Comparison of ENCODE assay signal across 9 mouse cellular contexts in genomic region chr3:95295321-95296102, GRCm38 (mm10). TPM values are rescaled to one million over a fixed set of nuclear protein-coding genes. Genes with fewer than 3 reads are reported as not detected.
DNase-seq lines count a peak whose midpoint lies in the region; ATAC-seq and TF ChIP-seq lines count a peak whose summit lies in the region.
"Had no signal": no experiment of that assay in that cellular context is flagged by ENCODE, and none has a peak within 500 bp of the region (broad histone marks: within the 10 kb centered on the region; RNA-seq: fewer than 3 reads in every experiment).

No protein-coding gene starts in this region.

- peak overlapping the region; percentile 28; the same call in 1 of the 2 replicates for H3K27ac ChIP-seq in heart, embryonic 15.5 days
- H3K27ac ChIP-seq in kidney, postnatal 0 days: peak overlapping the region; percentile 79

- H3K9me3 ChIP-seq in heart, embryonic 15.5 days (replicated peaks): no peaks in the 10 kb centered on the region
- H3K9me3 ChIP-seq in kidney, postnatal 0 days (replicated peaks; ENCODE audit: low read length): no peaks in the 10 kb centered on the region

- H3K27me3 ChIP-seq in heart, embryonic 15.5 days: no peaks in the 10 kb centered on the region
- H3K27me3 ChIP-seq in kidney, postnatal 0 days (ENCODE audit: insufficient read depth, low read length): no peaks in the 10 kb centered on the region

- H3K36me3 ChIP-seq in heart, embryonic 15.5 days: peaks cover 30% of the 10 kb centered on the region; the same call in 1 of the 2 replicates
- peaks cover 26% of the 10 kb centered on the region for H3K36me3 ChIP-seq in kidney, postnatal 0 days (ENCODE audit: insufficient read depth, low read length)

- no peak for ATAC-seq in heart, embryonic 15.5 days (replicated peaks; ENCODE audit: insufficient number of reproducible peaks, insufficient read depth, low FRiP score, low read depth)
- ATAC-seq in kidney, postnatal 0 days (replicated peaks; ENCODE audit: low FRiP score, low read depth): peak; percentile 41
- no peak for ATAC-seq in activated CD4-positive, CD25-positive, alpha-beta regulatory T cell, adult 4 months

- no peak for DNase-seq in heart, postnatal 4 days
- DNase-seq in ovary, adult 18-20 months (ENCODE audit: low spot score): peak; percentile 32
- DNase-seq in ovary, postnatal 10 days (ENCODE audit: low spot score): no peak
- no peak for DNase-seq in kidney, postnatal 0 days (ENCODE audit: low spot score)
- peak; percentile 35 for DNase-seq in testis, postnatal 14 days (ENCODE audit: low spot score)
- DNase-seq in B cell, adult 2 months: no peak
- DNase-seq: left cerebral cortex, postnatal 4 days had no signal

- no peak overlapping the region for H3K9ac ChIP-seq in heart, embryonic 15.5 days
- no peak overlapping the region for H3K9ac ChIP-seq in kidney, postnatal 0 days (ENCODE audit: low read depth, low read length)

- no peak overlapping the region for H3K4me2 ChIP-seq in heart, embryonic 15.5 days
- no peak overlapping the region for H3K4me2 ChIP-seq in kidney, postnatal 0 days (ENCODE audit: low read length)

- 73% methylated on average over 11 of the region's 11 CpGs for WGBS in heart, embryonic 15.5 days
- 63% methylated on average over 11 of the region's 11 CpGs for WGBS in kidney, postnatal 0 days

- TF ChIP-seq CTCF in kidney, postnatal 0 days (IDR thresholded peaks at IDR 0.05; ENCODE audit: low read depth): no peak; the same call in 1 of the 2 replicates

- no peak overlapping the region for H3K4me3 ChIP-seq in heart, embryonic 15.5 days
- H3K4me3 ChIP-seq in kidney, postnatal 0 days (replicated peaks; ENCODE audit: low read depth, low read length): no peak overlapping the region

- peaks cover 7% of the 10 kb centered on the region; the same call in 1 of the 2 replicates for H3K4me1 ChIP-seq in heart, embryonic 15.5 days (replicated peaks)
- 0 out of 2 replicates have a peak, but pooled peaks cover 9% of the 10 kb centered on the region for H3K4me1 ChIP-seq in kidney, postnatal 0 days (replicated peaks; ENCODE audit: insufficient read depth, low read length)

RNA-seq across cellular contexts. Expression of gene Anxa9, which starts 11.5 kb away (rescaled TPM):
- 0.64 and 1.2 TPM in 2 replicates for polyA plus RNA-seq in heart, embryonic 15.5 days (2015; fragmentation: Nextera tagmentation; extraction: Ambion mirVana)
- total RNA-seq in heart, postnatal 4 days (2021): under 1 TPM; 0.14 to 0.24 TPM
- polyA plus RNA-seq in kidney, postnatal 0 days (2015; fragmentation: Nextera tagmentation; extraction: Ambion mirVana): 9.9 and 10.1 TPM in 2 replicates
- polyA plus RNA-seq in activated CD4-positive, CD25-positive, alpha-beta regulatory T cell, adult 4 months (2017; shearing (Covaris generic)): under 1 TPM in 1 of 2 experiments, not detected in 1; 0.83 TPM

RNA-seq across cellular contexts. Expression of gene Prune1, which starts 13.6 kb away (rescaled TPM):
- 23.8 and 26.5 TPM in 2 replicates for polyA plus RNA-seq in heart, embryonic 15.5 days (2015; fragmentation: Nextera tagmentation; extraction: Ambion mirVana)
- 10 to 100 TPM; 33.2 to 36.3 TPM for total RNA-seq in heart, postnatal 4 days (2021)
- polyA plus RNA-seq in kidney, postnatal 0 days (2015; fragmentation: Nextera tagmentation; extraction: Ambion mirVana): 20.1 and 20.3 TPM in 2 replicates
- polyA plus RNA-seq in activated CD4-positive, CD25-positive, alpha-beta regulatory T cell, adult 4 months (2017; shearing (Covaris generic)): 1 to 10 TPM; 6.3 to 9.7 TPM

RNA-seq across cellular contexts. Expression of gene Mindy1, which starts 14.4 kb away (rescaled TPM):
- polyA plus RNA-seq in heart, embryonic 15.5 days (2015; fragmentation: Nextera tagmentation; extraction: Ambion mirVana): 24.7 and 27.6 TPM in 2 replicates
- 10 to 100 TPM; 23.1 to 28.0 TPM for total RNA-seq in heart, postnatal 4 days (2021)
- 72.6 and 73.2 TPM in 2 replicates for polyA plus RNA-seq in kidney, postnatal 0 days (2015; fragmentation: Nextera tagmentation; extraction: Ambion mirVana)
- polyA plus RNA-seq in activated CD4-positive, CD25-positive, alpha-beta regulatory T cell, adult 4 months (2017; shearing (Covaris generic)): 10 to 100 TPM; 19.3 to 21.6 TPM

RNA-seq across cellular contexts. Expression of gene Cers2, which starts 19.1 kb away (rescaled TPM):
- polyA plus RNA-seq in heart, embryonic 15.5 days (2015; fragmentation: Nextera tagmentation; extraction: Ambion mirVana): 120 and 139 TPM in 2 replicates
- 10 to 100 TPM; 67.2 to 69.6 TPM for total RNA-seq in heart, postnatal 4 days (2021)
- 172 and 186 TPM in 2 replicates for polyA plus RNA-seq in kidney, postnatal 0 days (2015; fragmentation: Nextera tagmentation; extraction: Ambion mirVana)
- polyA plus RNA-seq in activated CD4-positive, CD25-positive, alpha-beta regulatory T cell, adult 4 months (2017; shearing (Covaris generic)): 100 to 1,000 TPM; 139 to 172 TPM

RNA-seq across cellular contexts. Expression of gene Bnipl, which starts 44.5 kb away (rescaled TPM):
- 0.06 and 0.38 TPM in 2 replicates for polyA plus RNA-seq in heart, embryonic 15.5 days (2015; fragmentation: Nextera tagmentation; extraction: Ambion mirVana)
- total RNA-seq in heart, postnatal 4 days (2021): not detected
- 0.82 and 1.6 TPM in 2 replicates for polyA plus RNA-seq in kidney, postnatal 0 days (2015; fragmentation: Nextera tagmentation; extraction: Ambion mirVana)
- not detected for polyA plus RNA-seq in activated CD4-positive, CD25-positive, alpha-beta regulatory T cell, adult 4 months (2017; shearing (Covaris generic))

Comparison
In these comparisons a context has a peak if more than half of its experiments do, and no peak if none do; other contexts are left out.
1. DNase-seq: peak in ovary, adult 18-20 months (single experiment) and testis, postnatal 14 days (single experiment); none in heart, postnatal 4 days (single experiment), ovary, postnatal 10 days (single experiment), kidney, postnatal 0 days (single experiment) and B cell, adult 2 months (0 of 2).